Mouse (Mus musculus): ENCODE measurements at regions not wholly inside any gene's neighbourhood (a gene's known extent, or its start where the extent isn't known, plus 50 kb on each side); places are given as distances from the start of the nearest gene placed in this dataset.

DNA sequence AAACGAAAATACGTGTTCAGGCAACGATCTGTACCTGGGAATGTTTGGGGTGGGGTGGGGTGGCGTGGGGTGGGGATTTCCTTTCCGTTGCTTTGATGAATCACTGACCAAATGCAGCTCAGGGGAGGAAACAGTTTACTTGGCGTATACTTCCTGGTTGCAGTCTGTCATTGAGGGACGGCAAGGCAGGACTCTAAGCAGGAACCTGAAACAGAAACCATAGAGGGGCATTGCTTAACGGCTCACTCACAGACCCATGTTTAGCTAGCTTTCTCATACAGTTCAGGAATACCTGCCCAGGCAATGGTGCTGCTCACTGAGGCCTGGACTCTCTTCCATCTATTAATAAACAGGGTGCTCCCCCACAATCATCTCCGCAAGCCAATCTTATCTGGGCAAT is 55.1 kb upstream of the Smox start:
- DNase-seq: no peak

- DNase-seq: no peak
Observed at GRCm38 (mm10) chr2:131430474-131430873, 60.8 kb upstream of the Smox start.

GRCm38 (mm10) chr2:131428089-131428488 is 63.2 kb upstream of the Smox start:
- DNase-seq: no peak

DNA sequence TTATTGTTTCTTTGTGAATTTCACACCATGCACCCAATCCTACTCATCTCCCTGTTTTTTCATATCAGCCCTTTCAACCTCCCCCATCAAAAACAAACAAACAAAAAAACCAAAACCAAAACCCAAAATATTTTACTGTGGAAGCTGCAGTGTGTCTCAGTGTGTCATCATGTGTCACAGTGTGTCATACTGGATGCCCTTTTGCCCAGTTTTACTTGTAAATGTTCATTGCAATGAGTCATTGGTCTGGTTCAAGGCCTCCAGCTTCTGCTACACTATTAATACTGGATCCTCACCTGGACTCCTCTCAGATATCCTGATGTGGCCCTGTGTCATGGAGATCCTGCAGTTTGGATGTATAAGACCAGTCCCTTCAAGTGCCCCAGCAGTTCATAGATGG is 64.4 kb upstream of the Smox start:
- DNase-seq: no peak

DNA sequence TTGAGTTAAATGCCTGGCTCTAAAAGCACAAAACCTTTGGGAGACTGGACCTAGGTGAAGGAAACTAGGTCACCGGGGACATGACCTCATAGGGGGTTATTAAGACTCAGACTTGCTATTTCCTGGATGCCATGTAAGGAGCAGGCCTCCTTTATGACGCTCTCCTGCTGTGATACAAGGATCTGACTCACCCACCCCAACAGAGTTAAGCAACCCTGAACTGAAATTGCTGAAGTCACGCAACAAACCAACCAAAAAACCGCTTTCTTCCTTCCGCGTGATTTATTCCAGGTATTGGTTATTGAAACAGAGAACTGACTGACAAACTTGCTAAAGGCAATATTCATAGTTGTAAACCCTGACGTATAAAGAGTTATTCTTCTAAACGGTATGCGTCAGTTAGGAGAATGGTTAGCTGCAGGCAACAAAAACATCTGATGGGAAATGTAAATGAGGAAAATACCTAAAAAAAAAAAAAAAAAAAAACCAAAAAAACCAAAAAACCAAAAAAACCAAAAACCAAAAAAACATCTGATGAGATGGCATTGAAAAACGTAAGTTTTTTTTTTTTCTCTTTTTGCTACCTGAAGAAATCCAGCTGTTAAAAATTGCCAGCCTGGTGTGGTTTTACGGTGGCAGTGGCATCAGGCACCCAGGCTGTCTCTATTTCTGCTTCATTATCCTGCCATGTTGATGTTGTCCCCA is 67.5 kb upstream of the Smox start:
- no peak for DNase-seq

DNA sequence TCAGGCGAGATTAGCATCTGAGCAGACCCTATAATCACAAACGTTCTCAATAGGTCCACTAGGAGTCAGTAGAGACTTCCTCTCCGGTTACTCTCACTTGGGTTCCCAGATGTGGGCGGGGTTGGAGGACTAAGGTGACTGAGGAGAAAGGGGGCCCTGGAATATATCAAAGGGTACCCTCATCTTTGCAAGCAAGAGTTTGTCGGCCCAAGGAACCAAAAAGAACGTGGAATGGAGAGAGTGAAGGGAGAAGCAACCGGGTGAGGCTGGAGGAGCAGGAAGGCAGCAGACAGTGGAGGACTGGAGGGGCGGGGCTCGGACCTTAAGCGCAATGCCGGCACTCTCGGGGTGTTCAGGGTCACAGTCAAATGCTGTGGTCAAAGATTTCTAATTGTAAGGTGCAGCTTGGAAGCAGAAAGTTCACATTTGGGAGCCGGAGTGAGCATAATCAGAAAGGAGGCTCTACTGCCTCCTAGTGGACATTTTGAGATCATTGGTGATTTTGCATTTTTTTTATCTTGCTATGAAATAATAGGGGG is 68.3 kb upstream of the Smox start:
- peak; percentile 36 for DNase-seq

- no peak for DNase-seq
Observed at GRCm38 (mm10) chr2:131418130-131418529, 65.4 kb upstream of the Rnf24 start.

- DNase-seq: no peak
Observed at GRCm38 (mm10) chr2:131417472-131417871, 64.8 kb upstream of the Rnf24 start.

GRCm38 (mm10) chr2:131416482-131416881 is 63.8 kb upstream of the Rnf24 start:
- DNase-seq: peak; percentile 62

DNA sequence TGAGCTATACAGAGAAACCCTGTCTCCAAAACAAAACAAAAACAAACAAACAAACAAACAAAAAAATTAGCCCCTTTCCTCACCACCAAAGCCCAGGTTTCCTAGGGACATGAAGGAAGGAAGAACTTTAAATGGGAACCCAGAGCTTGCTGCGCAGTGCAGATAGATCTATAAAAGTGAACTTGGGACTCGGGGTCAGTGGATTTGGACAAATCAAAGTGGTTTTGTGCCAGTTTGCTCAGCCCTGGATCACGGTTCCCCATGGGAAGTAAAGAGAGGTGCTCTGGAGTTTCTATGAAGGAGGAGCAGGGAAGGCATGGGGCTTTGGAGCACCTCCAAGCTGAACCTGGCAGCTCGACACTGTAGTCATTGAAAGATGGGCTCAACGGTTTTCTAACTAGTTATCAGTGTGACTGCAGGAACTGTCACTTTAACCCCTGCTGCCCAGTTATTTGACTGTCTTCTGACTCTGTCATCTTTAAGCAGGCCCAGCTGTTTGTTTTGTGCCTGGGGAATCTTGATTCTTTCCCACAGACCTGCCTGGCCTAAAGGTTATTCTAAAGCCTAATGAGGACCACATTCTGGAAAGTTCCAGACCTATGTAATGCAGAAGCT is 58.3 kb upstream of the Rnf24 start:
- no peak for DNase-seq

- DNase-seq: no peak
Observed at GRCm38 (mm10) chr2:131407337-131407736, 54.6 kb upstream of the Rnf24 start.

DNA sequence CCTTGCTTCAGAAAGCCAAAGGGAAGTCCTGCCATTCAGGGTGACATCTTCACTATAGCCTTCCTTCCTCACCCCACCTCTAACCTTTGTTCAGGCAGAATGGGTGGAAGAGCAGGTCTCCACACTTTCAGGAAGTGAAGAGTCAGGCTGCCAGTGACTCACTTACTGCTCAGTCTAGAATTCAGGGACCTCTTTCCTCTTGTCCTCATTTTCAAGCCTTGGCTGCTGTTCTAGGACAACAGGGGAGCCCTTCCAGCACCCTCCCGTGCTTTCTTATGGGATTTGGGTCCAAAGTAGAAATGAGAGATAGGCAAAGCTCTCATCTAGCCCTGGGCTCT is 51.5 kb upstream of the Rnf24 start:
- no peak for DNase-seq

- no peak for DNase-seq
Observed at GRCm38 (mm10) chr2:131403543-131404217, 51.0 kb upstream of the Rnf24 start.

Measured in right cerebral cortex, postnatal 25 days (tissue).